Mouse (Mus musculus) forebrain, embryonic 16.5 days (tissue): ENCODE results near the gene Vax2. TPM values are rescaled to one million over a fixed set of nuclear protein-coding genes. Genes with fewer than 3 reads are reported as not detected.
A peak's percentile ranks its signal among the peaks of the same experiment; 100 is the strongest.

Source experiments
- ATAC-seq: fragments of 200-750 bp; cut with Nextera tagmentation; 2 replicates; pipeline ENCODE4 v1.8.0; 2017; ENCODE audit warnings: mild to moderate bottlenecking, moderate library complexity
- H3K27ac ChIP-seq: fragments of 300-500 bp; sonication (generic); 2 replicates; pipeline ENCODE4 v1.5.1; 2014; ENCODE audit warnings: low read length, control low read depth
- H3K27me3 ChIP-seq: fragments of 300-500 bp; sonication (generic); replicated peaks from 2 replicates; pipeline ENCODE4 v1.6.1; 2014; ENCODE audit warnings: low read length; ENCODE audit not compliant: control insufficient read depth, insufficient read depth
- H3K36me3 ChIP-seq: fragments of 300-500 bp; sonication (generic); 2 replicates; pipeline ENCODE4 v1.6.1; 2014; ENCODE audit not compliant: control insufficient read depth, insufficient read depth
- H3K4me1 ChIP-seq: fragments of 300-500 bp; sonication (generic); replicated peaks from 2 replicates; pipeline ENCODE4 v1.6.1; 2014; ENCODE audit warnings: low read length; ENCODE audit not compliant: control insufficient read depth, insufficient read depth
- H3K4me2 ChIP-seq: fragments of 300-500 bp; sonication (generic); 2 replicates; pipeline ENCODE4 v1.6.1; 2014; ENCODE audit warnings: mild to moderate bottlenecking, low read length, control low read depth
- H3K4me3 ChIP-seq: fragments of 300-500 bp; sonication (generic); replicated peaks from 2 replicates; pipeline ENCODE4 v1.5.1; 2014; ENCODE audit warnings: mild to moderate bottlenecking, low read length, control low read depth
- H3K9ac ChIP-seq: fragments of 300-500 bp; sonication (generic); replicated peaks from 2 replicates; pipeline ENCODE4 v1.6.1; 2014; ENCODE audit warnings: low read depth, low read length, control low read depth
- H3K9me3 ChIP-seq: fragments of 300-500 bp; sonication (generic); 2 replicates; pipeline ENCODE4 v1.6.1; 2016; ENCODE audit warnings: low read length; ENCODE audit not compliant: control insufficient read depth
- WGBS: fragments of 180-500 bp; shearing (Covaris S2); extraction: QIAGEN DNeasy Blood & Tissue Kit; methylation state at CpG from one replicate; pipeline ENCODE4 v1.1.7; 2014; 5-methylcytosine and 5-hydroxymethylcytosine counted together
- polyA plus RNA-seq: library from polyadenylated mRNA; unstranded; fragments of >200 nt; fragmentation: Nextera tagmentation; extraction: Ambion mirVana; gene quantifications from 2 replicates; pipeline ENCODE4 v1.2.1, GENCODE M21; 2015

The Vax2 gene
- polyA plus RNA-seq, 1 experiment from 2014 or later = not detected

GRCm38 (mm10) chr6:83766982-83767381, 55.9 kb downstream of the Vax2 start:
- no peak for ATAC-seq
- Histone ChIP-seq H3K4me1 (peaks cover 7% of the 10 kb centered on the region), H3K4me3 (no peak overlapping the region), H3K36me3 (no peaks in the 10 kb centered on the region; the same call in 1 of the 2 replicates), H3K9me3 (no peaks in the 10 kb centered on the region), H3K4me2 (no peak overlapping the region), H3K27me3 (peaks cover 19% of the 10 kb centered on the region), H3K27ac (no peak overlapping the region), H3K9ac (no peak overlapping the region)
- WGBS = 89% methylated on average over 3 of the region's 3 CpGs

DNA sequence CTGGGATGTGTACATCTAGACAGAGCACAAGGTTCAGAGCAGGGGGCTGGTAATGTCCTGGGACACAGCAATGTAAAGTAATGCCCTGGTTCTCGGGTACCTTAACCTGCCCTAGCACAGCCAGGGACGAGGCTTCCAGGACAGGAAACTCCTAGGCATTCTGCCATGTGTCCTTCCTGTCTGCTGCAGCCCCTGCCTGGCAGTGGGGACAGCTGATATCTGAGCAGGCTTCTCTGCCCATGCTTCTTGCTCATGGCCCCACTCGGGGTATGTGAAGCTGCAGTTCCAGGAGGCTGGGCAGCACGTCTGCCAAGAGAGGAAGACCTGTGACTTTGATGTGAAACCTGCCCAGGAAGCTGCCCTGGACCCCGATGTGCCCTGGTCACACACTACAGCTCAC, 57.4 kb downstream of the Vax2 start:
- Histone ChIP-seq H3K4me1 (peaks cover 1% of the 10 kb centered on the region), H3K36me3 (no peaks in the 10 kb centered on the region; the same call in 1 of the 2 replicates), H3K9me3 (no peaks in the 10 kb centered on the region), H3K4me2 (no peak overlapping the region), H3K9ac (no peak overlapping the region), H3K27me3 (peaks cover 7% of the 10 kb centered on the region), H3K27ac (no peak overlapping the region), H3K4me3 (no peak overlapping the region)
- WGBS = 88% methylated on average over 5 of the region's 5 CpGs
- ATAC-seq = no peak

DNA sequence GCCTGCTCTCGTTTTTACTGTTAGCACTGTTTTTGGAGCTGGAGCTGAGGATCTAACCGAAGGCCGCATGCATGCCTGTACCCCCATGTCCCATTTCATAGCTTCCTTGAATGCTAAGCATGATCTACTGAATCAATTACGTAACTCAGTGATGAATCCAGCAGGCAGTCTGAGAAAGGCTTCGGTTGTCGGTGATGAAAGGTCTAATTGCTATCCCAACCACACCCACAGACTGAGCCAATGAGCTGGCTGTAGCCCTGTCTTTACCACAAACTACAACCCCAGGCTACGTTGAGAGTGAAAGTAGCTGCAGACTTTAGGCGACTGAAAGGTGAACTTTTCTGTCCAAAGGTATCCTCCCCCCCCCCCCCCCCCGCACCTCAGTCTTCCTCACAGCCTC, 63.1 kb downstream of the Vax2 start:
- Histone ChIP-seq H3K27me3 (no peaks in the 10 kb centered on the region), H3K4me3 (no peak overlapping the region), H3K27ac (no peak overlapping the region), H3K4me2 (peak overlapping the region; percentile 62), H3K36me3 (no peaks in the 10 kb centered on the region; the same call in 1 of the 2 replicates), H3K9me3 (no peaks in the 10 kb centered on the region), H3K4me1 (peaks cover 21% of the 10 kb centered on the region), H3K9ac (no peak overlapping the region)
- ATAC-seq = no peak
- 62% methylated on average over 9 of the region's 9 CpGs for WGBS

DNA sequence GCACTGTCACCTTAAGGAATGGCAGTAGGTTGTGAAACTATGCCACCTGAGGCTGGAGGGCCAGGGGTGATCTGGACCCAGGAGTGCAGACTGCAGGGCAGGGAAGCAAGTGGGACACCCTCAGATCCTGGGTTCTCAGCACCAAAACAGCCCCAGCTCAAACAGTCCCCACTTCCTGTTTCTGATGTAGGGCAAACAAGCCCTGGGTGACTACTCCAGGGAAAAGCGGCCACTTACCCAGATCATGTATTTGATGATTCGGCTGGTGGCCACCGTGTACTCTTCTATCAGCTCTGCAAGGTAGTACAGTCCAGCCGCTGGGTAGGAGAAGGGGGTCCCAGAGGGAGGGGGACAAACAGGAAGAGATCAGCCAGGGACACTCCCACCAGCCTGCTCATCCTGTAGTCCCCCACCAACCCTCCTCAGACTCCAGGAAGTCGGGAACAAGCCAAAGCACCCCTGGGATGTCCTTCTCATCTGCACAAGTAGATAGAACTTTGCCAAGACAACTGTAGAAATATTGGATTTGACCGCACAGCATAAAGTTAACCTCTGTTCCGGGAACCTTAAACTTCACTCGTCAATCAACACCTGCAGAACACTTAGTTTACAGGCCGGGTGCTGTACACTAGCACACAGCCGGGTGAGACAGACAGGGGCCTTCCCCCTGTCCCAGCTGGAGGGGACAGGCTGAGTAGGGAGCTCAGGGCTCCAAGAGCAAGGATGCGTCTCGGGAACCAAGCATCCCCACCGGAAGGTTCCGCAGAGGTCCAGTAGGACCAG, 63.9 kb downstream of the Vax2 start:
- WGBS = 1% methylated on average over 14 of the region's 14 CpGs
- Histone ChIP-seq H3K27me3 (no peaks in the 10 kb centered on the region), H3K4me2 (peak overlapping the region; percentile 62), H3K36me3 (no peaks in the 10 kb centered on the region; the same call in 1 of the 2 replicates), H3K9ac (peak overlapping the region; percentile 92), H3K4me3 (peak overlapping the region; percentile 88), H3K4me1 (peaks cover 21% of the 10 kb centered on the region), H3K9me3 (no peaks in the 10 kb centered on the region), H3K27ac (peak overlapping the region; percentile 62)
- peak; percentile 39 for ATAC-seq

GRCm38 (mm10) chr6:83775638-83776293, 64.7 kb downstream of the Vax2 start, which contains the start of gene Tex261:
Tex261 (minus strand) TSS chr6:83775813.
- under 1% methylated on average over 45 of the region's 45 CpGs for WGBS
- H3K4me2 ChIP-seq = peak within 1 kb of the TSS; percentile 62
- H3K9ac ChIP-seq = peak within 1 kb of the TSS; percentile 92
- ATAC-seq = peak; percentile 99
- peaks cover 21% of the 10 kb centered on the region for H3K4me1 ChIP-seq
- peak within 1 kb of the TSS; percentile 88 for H3K4me3 ChIP-seq
- no peaks in the 10 kb centered on the region for H3K9me3 ChIP-seq
- H3K27ac ChIP-seq = peak within 1 kb of the TSS; percentile 62
- no peaks in the 10 kb centered on the region; the same call in 1 of the 2 replicates for H3K36me3 ChIP-seq
- no peaks in the 10 kb centered on the region for H3K27me3 ChIP-seq

DNA sequence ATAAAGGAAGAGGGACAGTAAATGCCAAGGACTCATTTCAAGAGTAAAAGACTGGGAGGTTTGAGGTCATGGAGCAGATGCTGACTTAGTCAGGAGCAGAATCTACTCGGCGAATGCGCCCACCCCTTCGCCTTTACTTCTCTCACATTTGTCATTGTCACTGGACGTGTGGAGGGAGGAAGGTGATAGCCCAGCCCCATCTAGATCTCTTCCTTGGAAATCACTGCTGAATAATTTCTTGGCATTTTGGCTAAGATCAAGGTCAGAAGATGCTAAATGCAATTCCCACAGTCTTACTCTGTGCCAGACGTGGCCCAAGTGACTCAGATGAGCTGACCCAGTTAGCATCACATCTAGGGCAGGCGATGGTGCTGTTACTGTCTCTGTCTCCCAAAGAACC, 67.2 kb downstream of the Vax2 start:
- Histone ChIP-seq H3K36me3 (no peaks in the 10 kb centered on the region), H3K9me3 (no peaks in the 10 kb centered on the region), H3K27me3 (no peaks in the 10 kb centered on the region), H3K4me2 (no peak overlapping the region), H3K27ac (no peak overlapping the region), H3K9ac (no peak overlapping the region), H3K4me1 (peaks cover 21% of the 10 kb centered on the region), H3K4me3 (no peak overlapping the region)
- 89% methylated on average over 7 of the region's 7 CpGs for WGBS
- ATAC-seq = no peak

GRCm38 (mm10) chr6:83779026-83779425, 68.0 kb downstream of the Vax2 start:
- Histone ChIP-seq H3K36me3 (no peaks in the 10 kb centered on the region), H3K4me1 (peaks cover 14% of the 10 kb centered on the region), H3K27me3 (no peaks in the 10 kb centered on the region), H3K9ac (no peak overlapping the region), H3K4me3 (no peak overlapping the region), H3K9me3 (no peaks in the 10 kb centered on the region), H3K27ac (no peak overlapping the region), H3K4me2 (no peak overlapping the region)
- ATAC-seq = no peak
- 6% methylated on average over 5 of the region's 5 CpGs for WGBS

GRCm38 (mm10) chr6:83786426-83786825, 75.4 kb downstream of the Vax2 start:
- 0 out of 2 replicates have a peak, but pooled peaks cover 2% of the 10 kb centered on the region for H3K27me3 ChIP-seq
- no peak overlapping the region for H3K27ac ChIP-seq
- 75% methylated on average over 3 of the region's 3 CpGs for WGBS
- H3K4me3 ChIP-seq = no peak overlapping the region
- H3K4me1 ChIP-seq = no peaks in the 10 kb centered on the region
- H3K36me3 ChIP-seq = no peaks in the 10 kb centered on the region
- H3K9ac ChIP-seq = no peak overlapping the region
- no peak overlapping the region for H3K4me2 ChIP-seq
- no peaks in the 10 kb centered on the region for H3K9me3 ChIP-seq
- no peak for ATAC-seq
